Mouse (Mus musculus) liver, postnatal 0 days (tissue): ENCODE results near the gene Tradd.

Source experiments
- CTCF ChIP-seq: sonication (generic); IDR thresholded peaks from 2 replicates; pipeline ENCODE4 v1.5.1; 2016; ENCODE audit warnings: antibody characterized with exemption, low read depth
- EP300 ChIP-seq: IDR thresholded peaks from 2 replicates; pipeline ENCODE4 v1.6.1; 2016; ENCODE audit warnings: antibody characterized with exemption, low read depth, mild to moderate bottlenecking

GRCm38 (mm10) chr8:105225917-105226316 is 38.5 kb downstream of the Tradd start:
- TF ChIP-seq CTCF = no peak
- no peak; the same call in 1 of the 2 replicates for TF ChIP-seq EP300
